Mouse (Mus musculus) kidney, postnatal 36 days (tissue): ENCODE measurements around the gene Lag3.

Source experiments
- DNase-seq, 2 experiments: peaks; one replicate each; pipeline ENCODE4 v3.0.0; 2021 to 2022; ENCODE audit warnings: mixed read lengths in 2 of 2

The Lag3 gene

GRCm38 (mm10) chr6:124911533-124912218, at the start of gene Lag3:
Gene Lag3 (minus strand): TSS chr6:124911705.
- DNase-seq = no peak

GRCm38 (mm10) chr6:124961021-124961420, 49.5 kb upstream of the Lag3 start:
- DNase-seq = no peak

- DNase-seq = no peak
Measured at GRCm38 (mm10) chr6:124959960-124960359, 48.5 kb upstream of the Lag3 start.

GRCm38 (mm10) chr6:124958127-124958526, 46.6 kb upstream of the Lag3 start:
- DNase-seq = no peak

GRCm38 (mm10) chr6:124955212-124955611, 43.7 kb upstream of the Lag3 start:
- no peak for DNase-seq

GRCm38 (mm10) chr6:124953991-124954715, 42.6 kb upstream of the Lag3 start:
- DNase-seq = no peak

GRCm38 (mm10) chr6:124943526-124943925, 32.0 kb upstream of the Lag3 start:
- no peak for DNase-seq

- no peak for DNase-seq
Measured at GRCm38 (mm10) chr6:124941679-124942078, 30.2 kb upstream of the Lag3 start.

- no peak for DNase-seq
Measured at GRCm38 (mm10) chr6:124938554-124938953, 27.0 kb upstream of the Lag3 start.

GRCm38 (mm10) chr6:124937493-124937892, 26.0 kb upstream of the Lag3 start:
- DNase-seq = no peak

GRCm38 (mm10) chr6:124936681-124937080, 25.2 kb upstream of the Lag3 start:
- DNase-seq = no peak

GRCm38 (mm10) chr6:124934670-124935069, 23.2 kb upstream of the Lag3 start:
- peak in 1 of 2 experiments; percentile 28 for DNase-seq

GRCm38 (mm10) chr6:124933127-124933526, 21.6 kb upstream of the Lag3 start:
- no peak for DNase-seq

GRCm38 (mm10) chr6:124932314-124932695, 20.8 kb upstream of the Lag3 start:
- no peak for DNase-seq

- peak; percentile 36 to 58 for DNase-seq
Measured at GRCm38 (mm10) chr6:124931525-124932313, 20.2 kb upstream of the Lag3 start.

- peak; percentile 99 to 100 for DNase-seq
Measured at GRCm38 (mm10) chr6:124930754-124931524, 19.4 kb upstream of the Lag3 start, which contains the start of gene Mlf2. Gene Mlf2 (plus strand): TSS chr6:124931386.

- DNase-seq = peak; percentile 64 to 80
Measured at GRCm38 (mm10) chr6:124930231-124930630, 18.7 kb upstream of the Lag3 start.

- peak; percentile 48 to 53 for DNase-seq
Measured at GRCm38 (mm10) chr6:124925941-124926340, 14.4 kb upstream of the Lag3 start.

GRCm38 (mm10) chr6:124925173-124925793, 13.8 kb upstream of the Lag3 start:
- DNase-seq = peak; percentile 52 to 57

GRCm38 (mm10) chr6:124921539-124921938, 10.0 kb upstream of the Lag3 start:
- DNase-seq = no peak

- DNase-seq = no peak
Measured at GRCm38 (mm10) chr6:124920318-124921085, 9.0 kb upstream of the Lag3 start.
